Mouse (Mus musculus): ENCODE measurements around the gene Ripor2. TPM values are rescaled to one million over a fixed set of nuclear protein-coding genes. Genes with fewer than 3 reads are reported as not detected.
A peak's percentile ranks its signal among the peaks of the same experiment; 100 is the strongest.

The Ripor2 gene
- polyA plus RNA-seq, 1 experiment from 2014 or later = 10.4 TPM

DNA sequence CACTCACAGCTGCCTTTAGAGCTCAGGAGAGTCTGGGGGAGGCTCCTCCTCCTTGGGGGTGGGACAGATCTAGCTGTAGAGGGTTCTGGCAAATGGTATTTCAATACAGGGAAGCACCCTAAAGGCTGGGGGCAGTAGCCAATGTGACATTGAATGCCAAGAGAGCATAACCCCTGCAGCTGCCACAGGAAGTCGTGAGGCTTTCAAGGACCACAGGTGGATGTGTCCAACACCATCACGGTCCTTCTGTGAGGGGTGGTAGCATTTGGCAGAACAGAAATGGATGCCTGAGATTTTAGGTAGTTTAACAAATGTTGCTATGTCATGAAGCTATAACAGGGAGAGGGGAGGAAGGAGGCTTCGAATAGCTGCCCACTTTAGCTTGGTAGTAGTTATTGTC, 63.2 kb downstream of the Ripor2 start:
- Histone ChIP-seq H3K4me1 (replicated peaks; ENCODE audit: control insufficient read depth, insufficient read depth, low read length) (peaks cover 4% of the 10 kb centered on the region), H3K9me3 (ENCODE audit: control insufficient read depth, low read length) (no peaks in the 10 kb centered on the region), H3K4me2 (replicated peaks; ENCODE audit: low read depth, low read length) (no peak overlapping the region), H3K36me3 (ENCODE audit: control insufficient read depth, insufficient read depth, low read length) (no peaks in the 10 kb centered on the region), H3K27me3 (ENCODE audit: control insufficient read depth, insufficient read depth, low read length) (no peaks in the 10 kb centered on the region; the same call in 1 of the 2 replicates), H3K4me3 (ENCODE audit: low read depth, low read length) (no peak overlapping the region), H3K27ac (ENCODE audit: low read depth, low read length) (no peak overlapping the region), H3K9ac (ENCODE audit: low read depth, low read length) (no peak overlapping the region)
- ATAC-seq (ENCODE audit: low FRiP score) = no peak
- 90% methylated on average over 3 of the region's 3 CpGs for WGBS
- DNase-seq (ENCODE audit: low spot score) = no peak

DNA sequence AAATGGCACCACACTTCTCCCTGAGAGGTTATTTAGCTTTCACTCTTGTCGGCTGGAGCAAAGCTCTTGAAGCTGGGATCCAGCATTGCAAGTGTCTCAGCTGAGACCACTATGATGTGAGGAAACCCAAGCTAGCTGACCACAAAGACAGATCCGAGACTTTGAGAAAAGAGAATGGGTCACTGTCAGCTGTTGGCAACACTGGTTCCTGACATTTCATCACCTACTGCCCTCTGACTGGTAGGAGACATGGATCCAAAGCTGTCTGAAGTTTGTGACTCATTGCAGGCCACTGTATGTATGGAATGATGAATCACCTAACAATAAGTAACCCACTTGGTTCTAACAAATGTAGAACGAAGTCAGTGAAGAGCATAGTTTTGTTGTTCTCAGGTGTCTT, 64.3 kb downstream of the Ripor2 start:
- no peak overlapping the region for H3K27ac ChIP-seq (ENCODE audit: low read depth, low read length)

DNA sequence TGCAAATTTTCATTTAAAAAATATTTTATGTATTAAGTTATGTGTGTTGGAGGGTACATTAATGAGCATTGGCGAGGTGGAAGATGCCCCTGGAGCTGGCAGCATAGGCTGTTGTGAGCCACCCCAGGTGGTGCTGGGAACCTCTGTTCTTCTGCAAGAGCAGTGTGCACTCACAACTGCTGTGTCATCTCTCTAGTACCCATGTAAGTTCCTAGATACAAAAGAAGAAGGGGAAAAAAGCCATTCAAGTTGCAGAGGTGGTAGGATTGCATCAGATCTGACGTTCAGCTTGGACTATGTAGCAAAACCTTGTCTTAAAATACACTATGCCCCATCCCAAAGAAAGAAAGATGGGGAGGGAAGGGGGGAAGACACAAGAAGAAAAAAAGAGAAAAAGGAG, 65.5 kb downstream of the Ripor2 start:
- H3K27me3 ChIP-seq (ENCODE audit: control insufficient read depth, insufficient read depth, low read length) = no peaks in the 10 kb centered on the region
- DNase-seq (ENCODE audit: low spot score) = no peak
- WGBS = 74% methylated on average over 2 of the region's 2 CpGs
- H3K36me3 ChIP-seq (ENCODE audit: control insufficient read depth, insufficient read depth, low read length) = no peaks in the 10 kb centered on the region
- H3K9ac ChIP-seq (ENCODE audit: low read depth, low read length) = no peak overlapping the region
- no peak overlapping the region for H3K4me3 ChIP-seq (ENCODE audit: low read depth, low read length)
- no peak overlapping the region for H3K27ac ChIP-seq (ENCODE audit: low read depth, low read length)
- H3K9me3 ChIP-seq (ENCODE audit: control insufficient read depth, low read length) = no peaks in the 10 kb centered on the region
- no peak overlapping the region for H3K4me2 ChIP-seq (replicated peaks; ENCODE audit: low read depth, low read length)
- H3K4me1 ChIP-seq (replicated peaks; ENCODE audit: control insufficient read depth, insufficient read depth, low read length) = no peaks in the 10 kb centered on the region; the same call in 1 of the 2 replicates
- no peak for ATAC-seq (ENCODE audit: low FRiP score)

More for the DNA sequence above, 64.3 kb downstream of the Ripor2 start:
- ATAC-seq (ENCODE audit: low FRiP score) (no peak), DNase-seq (ENCODE audit: low spot score) (no peak)
- no peak overlapping the region for H3K4me2 ChIP-seq (replicated peaks; ENCODE audit: low read depth, low read length)
- no peak overlapping the region for H3K9ac ChIP-seq (ENCODE audit: low read depth, low read length)
- no peaks in the 10 kb centered on the region for H3K36me3 ChIP-seq (ENCODE audit: control insufficient read depth, insufficient read depth, low read length)
- WGBS = 85% methylated on average over 3 of the region's 3 CpGs
- H3K4me3 ChIP-seq (ENCODE audit: low read depth, low read length) = no peak overlapping the region
- H3K9me3 ChIP-seq (ENCODE audit: control insufficient read depth, low read length) = no peaks in the 10 kb centered on the region
- H3K4me1 ChIP-seq (replicated peaks; ENCODE audit: control insufficient read depth, insufficient read depth, low read length) = peaks cover 4% of the 10 kb centered on the region
- no peaks in the 10 kb centered on the region for H3K27me3 ChIP-seq (ENCODE audit: control insufficient read depth, insufficient read depth, low read length)

DNA sequence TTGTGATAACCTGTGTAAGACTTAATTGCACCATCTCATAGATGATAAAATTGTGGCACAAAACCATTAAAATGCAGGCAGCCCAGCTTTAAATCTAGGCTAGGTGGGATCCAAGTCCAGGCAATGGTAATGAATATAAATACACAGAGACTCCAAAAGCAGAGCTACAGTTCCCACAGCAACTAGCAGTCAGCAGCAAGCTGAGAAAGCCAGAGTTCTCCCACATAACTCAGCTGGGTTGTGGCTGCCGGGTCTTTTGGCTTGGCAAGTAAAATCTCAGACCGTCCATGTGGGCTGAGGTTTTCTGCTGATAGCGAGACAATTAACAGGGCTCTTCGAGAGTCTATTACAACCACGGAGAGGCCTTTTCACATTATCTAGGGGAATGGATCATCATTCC, 66.0 kb downstream of the Ripor2 start:
- Histone ChIP-seq H3K27ac (ENCODE audit: low read depth, low read length) (no peak overlapping the region), H3K9me3 (ENCODE audit: control insufficient read depth, low read length) (no peaks in the 10 kb centered on the region), H3K27me3 (ENCODE audit: control insufficient read depth, insufficient read depth, low read length) (no peaks in the 10 kb centered on the region), H3K36me3 (ENCODE audit: control insufficient read depth, insufficient read depth, low read length) (no peaks in the 10 kb centered on the region), H3K4me2 (replicated peaks; ENCODE audit: low read depth, low read length) (no peak overlapping the region), H3K4me1 (replicated peaks; ENCODE audit: control insufficient read depth, insufficient read depth, low read length) (no peaks in the 10 kb centered on the region; the same call in 1 of the 2 replicates), H3K9ac (ENCODE audit: low read depth, low read length) (no peak overlapping the region), H3K4me3 (ENCODE audit: low read depth, low read length) (no peak overlapping the region)
- 78% methylated on average over 5 of the region's 5 CpGs for WGBS
- no peak for ATAC-seq (ENCODE audit: low FRiP score)
- DNase-seq (ENCODE audit: low spot score) = no peak

DNA sequence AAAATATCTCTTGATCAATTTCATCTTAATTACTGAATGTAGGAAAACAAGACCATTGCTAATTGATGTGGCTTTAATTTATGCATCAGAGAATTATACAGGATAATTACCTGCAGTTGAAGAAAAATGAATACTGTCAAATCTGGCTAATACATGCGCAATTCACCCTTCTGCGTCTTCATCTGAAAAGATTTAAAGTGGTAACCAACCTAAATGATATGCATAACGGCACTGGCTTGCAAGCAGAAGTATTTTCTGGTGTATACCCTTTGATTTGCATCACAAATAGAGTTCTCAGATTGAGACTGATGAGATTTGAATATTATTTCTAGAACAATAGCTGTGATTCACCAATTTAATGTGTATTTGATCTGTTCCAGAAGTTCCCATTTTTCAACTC, 66.7 kb downstream of the Ripor2 start:
- no peak overlapping the region for H3K4me3 ChIP-seq (ENCODE audit: low read depth, low read length)
- H3K27ac ChIP-seq (ENCODE audit: low read depth, low read length) = no peak overlapping the region
- 78% methylated on average over 3 of the region's 3 CpGs for WGBS
- H3K9ac ChIP-seq (ENCODE audit: low read depth, low read length) = no peak overlapping the region
- H3K9me3 ChIP-seq (ENCODE audit: control insufficient read depth, low read length) = no peaks in the 10 kb centered on the region
- no peaks in the 10 kb centered on the region for H3K27me3 ChIP-seq (ENCODE audit: control insufficient read depth, insufficient read depth, low read length)
- ATAC-seq (ENCODE audit: low FRiP score) (no peak), DNase-seq (ENCODE audit: low spot score) (no peak)
- H3K36me3 ChIP-seq (ENCODE audit: control insufficient read depth, insufficient read depth, low read length) = no peaks in the 10 kb centered on the region
- H3K4me1 ChIP-seq (replicated peaks; ENCODE audit: control insufficient read depth, insufficient read depth, low read length) = no peaks in the 10 kb centered on the region
- no peak overlapping the region for H3K4me2 ChIP-seq (replicated peaks; ENCODE audit: low read depth, low read length)

DNA sequence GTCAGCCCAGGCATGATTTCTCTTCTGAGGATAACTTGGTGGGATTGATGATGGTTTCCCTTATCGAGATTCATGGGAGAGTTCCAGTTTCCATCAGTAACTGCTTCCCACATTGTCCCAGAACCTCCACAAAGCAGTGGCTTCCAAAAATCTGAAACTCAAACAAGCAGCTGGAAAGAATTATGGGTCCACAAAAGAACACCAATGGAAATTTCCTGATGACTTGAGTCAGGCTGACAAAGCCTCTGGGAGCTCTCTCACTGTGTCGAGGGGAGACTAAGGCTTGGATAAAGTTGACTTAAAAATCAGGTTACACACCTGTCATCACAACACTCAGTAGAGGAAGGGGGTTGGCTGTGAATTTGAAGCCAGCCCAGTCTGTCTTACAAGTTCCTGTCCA, 67.1 kb downstream of the Ripor2 start:
- H3K36me3 ChIP-seq (ENCODE audit: control insufficient read depth, insufficient read depth, low read length) = no peaks in the 10 kb centered on the region
- H3K27me3 ChIP-seq (ENCODE audit: control insufficient read depth, insufficient read depth, low read length) = no peaks in the 10 kb centered on the region
- no peak overlapping the region for H3K4me3 ChIP-seq (ENCODE audit: low read depth, low read length)
- H3K9ac ChIP-seq (ENCODE audit: low read depth, low read length) = no peak overlapping the region
- H3K4me1 ChIP-seq (replicated peaks; ENCODE audit: control insufficient read depth, insufficient read depth, low read length) = no peaks in the 10 kb centered on the region
- no peak for DNase-seq (ENCODE audit: low spot score)
- H3K9me3 ChIP-seq (ENCODE audit: control insufficient read depth, low read length) = no peaks in the 10 kb centered on the region
- H3K4me2 ChIP-seq (replicated peaks; ENCODE audit: low read depth, low read length) = no peak overlapping the region
- no peak overlapping the region for H3K27ac ChIP-seq (ENCODE audit: low read depth, low read length)
- ATAC-seq (ENCODE audit: low FRiP score) = no peak
- WGBS = 61% methylated on average over 2 of the region's 2 CpGs

DNA sequence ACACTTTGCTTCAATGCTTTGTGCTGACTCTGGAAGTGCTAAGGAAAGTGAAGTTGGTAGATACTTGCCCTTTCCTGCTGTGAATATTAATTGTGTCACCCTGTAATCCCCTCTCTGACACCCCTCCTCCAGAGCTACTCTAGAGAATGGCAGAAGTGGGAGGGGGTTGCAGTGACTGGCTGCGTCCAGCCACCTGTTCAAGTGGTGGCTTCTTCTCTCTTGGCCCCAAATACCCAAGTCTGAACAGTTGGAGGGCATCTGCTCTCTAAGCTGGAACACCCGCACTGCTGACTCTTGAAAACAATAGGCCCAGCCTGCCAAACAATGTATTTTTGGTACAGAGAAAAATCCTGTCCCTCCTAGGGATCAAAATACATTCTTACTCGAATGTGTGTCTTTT, 69.0 kb downstream of the Ripor2 start:
- WGBS = 84% methylated on average over 3 of the region's 3 CpGs
- H3K4me2 ChIP-seq (replicated peaks; ENCODE audit: low read depth, low read length) = no peak overlapping the region
- no peaks in the 10 kb centered on the region for H3K4me1 ChIP-seq (replicated peaks; ENCODE audit: control insufficient read depth, insufficient read depth, low read length)
- no peaks in the 10 kb centered on the region for H3K36me3 ChIP-seq (ENCODE audit: control insufficient read depth, insufficient read depth, low read length)
- H3K27ac ChIP-seq (ENCODE audit: low read depth, low read length) = no peak overlapping the region
- ATAC-seq (ENCODE audit: low FRiP score) (no peak), DNase-seq (ENCODE audit: low spot score) (no peak)
- no peaks in the 10 kb centered on the region for H3K9me3 ChIP-seq (ENCODE audit: control insufficient read depth, low read length)
- H3K9ac ChIP-seq (ENCODE audit: low read depth, low read length) = no peak overlapping the region
- H3K4me3 ChIP-seq (ENCODE audit: low read depth, low read length) = no peak overlapping the region
- no peaks in the 10 kb centered on the region for H3K27me3 ChIP-seq (ENCODE audit: control insufficient read depth, insufficient read depth, low read length)

DNA sequence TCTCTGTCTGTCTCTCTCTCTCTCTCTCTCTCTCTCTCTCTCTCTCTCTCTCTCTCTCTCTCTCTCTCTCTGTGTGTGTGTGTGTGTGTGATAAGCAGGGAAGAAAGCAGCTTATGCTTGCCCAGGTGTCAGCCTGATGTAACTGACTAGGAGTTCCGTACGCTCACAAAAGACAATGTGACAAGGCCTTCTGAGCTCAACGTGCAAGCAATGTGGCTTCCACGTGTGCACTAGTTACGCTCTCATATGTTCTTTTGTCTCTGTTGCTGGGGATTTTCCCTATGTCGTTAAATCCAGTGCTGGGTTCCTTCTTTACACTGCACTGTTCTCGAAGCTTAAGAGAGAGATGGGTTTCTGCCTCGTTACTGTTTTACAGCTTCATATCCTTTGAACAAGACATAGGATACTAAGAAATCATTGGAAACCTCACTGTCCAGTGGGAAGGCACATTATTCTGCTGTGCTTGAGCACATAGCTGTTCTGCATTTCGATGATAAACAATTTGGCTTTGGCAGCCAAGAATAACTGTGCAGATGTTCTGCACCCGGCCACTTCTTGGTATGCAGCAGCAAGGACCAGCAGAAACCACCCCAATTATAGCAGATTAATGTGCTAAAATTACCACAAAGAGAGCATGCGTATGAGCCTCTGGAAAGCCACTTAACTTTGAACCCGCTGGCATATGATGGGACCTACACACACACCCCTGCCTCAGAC, 73.1 kb downstream of the Ripor2 start:
- ATAC-seq (ENCODE audit: low FRiP score) (no peak), DNase-seq (ENCODE audit: low spot score) (no peak)
- H3K9me3 ChIP-seq (ENCODE audit: control insufficient read depth, low read length) = no peaks in the 10 kb centered on the region
- no peak overlapping the region for H3K27ac ChIP-seq (ENCODE audit: low read depth, low read length)
- no peaks in the 10 kb centered on the region for H3K36me3 ChIP-seq (ENCODE audit: control insufficient read depth, insufficient read depth, low read length)
- no peaks in the 10 kb centered on the region for H3K4me1 ChIP-seq (replicated peaks; ENCODE audit: control insufficient read depth, insufficient read depth, low read length)
- 81% methylated on average over 12 of the region's 12 CpGs for WGBS
- H3K9ac ChIP-seq (ENCODE audit: low read depth, low read length) = no peak overlapping the region
- no peaks in the 10 kb centered on the region for H3K27me3 ChIP-seq (ENCODE audit: control insufficient read depth, insufficient read depth, low read length)
- no peak overlapping the region for H3K4me3 ChIP-seq (ENCODE audit: low read depth, low read length)
- no peak overlapping the region for H3K4me2 ChIP-seq (replicated peaks; ENCODE audit: low read depth, low read length)

DNA sequence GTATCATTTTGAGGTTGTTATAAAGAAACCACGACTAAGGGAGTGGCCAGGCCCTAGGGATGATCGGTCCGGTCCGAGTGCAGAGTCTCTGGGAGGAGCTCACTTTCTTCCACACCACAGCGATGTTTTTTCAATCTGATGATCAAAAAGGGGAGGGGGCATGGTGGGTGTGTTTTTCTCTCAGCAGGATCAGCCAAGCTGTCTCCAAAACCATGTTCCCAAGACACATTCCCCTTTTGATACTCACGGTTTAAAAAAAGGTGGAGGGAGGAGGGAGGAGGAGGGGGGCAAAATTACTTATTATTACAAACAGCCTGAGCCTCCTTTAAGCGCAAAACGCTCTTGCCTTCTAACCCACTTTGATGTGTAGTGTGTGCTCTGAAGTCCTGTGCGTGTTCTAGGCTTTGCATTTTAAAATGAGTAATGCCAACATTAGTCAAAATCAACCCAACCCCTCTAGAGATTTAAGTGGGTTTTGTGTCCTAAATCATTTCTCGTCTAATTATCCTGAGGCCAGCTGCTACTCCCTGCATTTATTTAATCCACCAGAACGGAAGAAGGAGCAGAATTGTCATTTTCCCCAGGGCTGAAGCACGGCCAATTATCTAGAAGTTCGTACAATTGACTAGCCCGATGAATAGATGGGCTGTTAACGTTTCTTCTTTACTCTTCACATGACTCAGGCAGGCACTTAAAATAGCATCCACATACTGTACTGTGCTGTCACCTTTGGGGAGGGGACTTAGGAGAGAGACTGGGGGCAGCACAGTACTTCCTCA, 74.9 kb downstream of the Ripor2 start:
- peak; percentile 53 for DNase-seq (ENCODE audit: low spot score)

More for the DNA sequence above, 74.9 kb downstream of the Ripor2 start:
- Histone ChIP-seq H3K9ac (ENCODE audit: low read depth, low read length) (no peak overlapping the region), H3K27ac (ENCODE audit: low read depth, low read length) (peak overlapping the region; percentile 71), H3K4me2 (replicated peaks; ENCODE audit: low read depth, low read length) (peak overlapping the region; percentile 14; the same call in 1 of the 2 replicates), H3K27me3 (ENCODE audit: control insufficient read depth, insufficient read depth, low read length) (no peaks in the 10 kb centered on the region), H3K9me3 (ENCODE audit: control insufficient read depth, low read length) (no peaks in the 10 kb centered on the region), H3K4me1 (replicated peaks; ENCODE audit: control insufficient read depth, insufficient read depth, low read length) (no peaks in the 10 kb centered on the region), H3K4me3 (ENCODE audit: low read depth, low read length) (no peak overlapping the region), H3K36me3 (ENCODE audit: control insufficient read depth, insufficient read depth, low read length) (no peaks in the 10 kb centered on the region)
- 30% methylated on average over 15 of the region's 15 CpGs for WGBS
- peak; percentile 84 for ATAC-seq (ENCODE audit: low FRiP score)
